Mouse (Mus musculus): ENCODE data around the gene Daam1.

GRCm38 (mm10) chr12:71999671-72000070 lies 168.8 kb downstream of the Daam1 start:
- no peak for TF ChIP-seq CTCF (IDR thresholded peaks at IDR 0.05)
- no peak for TF ChIP-seq EP300 (IDR thresholded peaks at IDR 0.05)

All from lung, postnatal 0 days (tissue).